Mouse (Mus musculus) hindbrain, embryonic 16.5 days (tissue): ENCODE measurements around the gene Dupd1. TPM values are rescaled to one million over a fixed set of nuclear protein-coding genes. Genes with fewer than 3 reads are reported as not detected.

Experiments
- ATAC-seq: fragments of 200-750 bp; cut with Nextera tagmentation; 2 replicates; pipeline ENCODE4 v1.8.0; 2017; ENCODE audit warnings: moderate TSS enrichment, moderate library complexity
- H3K27ac ChIP-seq: fragments of 300-500 bp; sonication (generic); 2 replicates; pipeline ENCODE4 v1.5.1; 2014; ENCODE audit warnings: low read depth, mild to moderate bottlenecking, control low read depth, low read length, moderate library complexity
- H3K27me3 ChIP-seq: fragments of 300-500 bp; sonication (generic); replicated peaks from 2 replicates; pipeline ENCODE4 v1.6.1; 2014; ENCODE audit warnings: low read length; ENCODE audit not compliant: control insufficient read depth, insufficient read depth
- H3K36me3 ChIP-seq: fragments of 300-500 bp; sonication (generic); 2 replicates; pipeline ENCODE4 v1.6.1; 2014; ENCODE audit warnings: mild to moderate bottlenecking, low read length, moderate library complexity, mixed read lengths; ENCODE audit not compliant: control insufficient read depth, insufficient read depth
- H3K4me1 ChIP-seq: fragments of 300-500 bp; sonication (generic); 2 replicates; pipeline ENCODE4 v1.6.1; 2014; ENCODE audit warnings: low read depth, low read length; ENCODE audit not compliant: control insufficient read depth, insufficient read depth
- H3K4me2 ChIP-seq: fragments of 300-500 bp; sonication (generic); 2 replicates; pipeline ENCODE4 v1.6.1; 2014; ENCODE audit warnings: mild to moderate bottlenecking, low read length, control low read depth, moderate library complexity
- H3K4me3 ChIP-seq: fragments of 300-500 bp; sonication (generic); 2 replicates; pipeline ENCODE4 v1.5.1; 2014; ENCODE audit warnings: mild to moderate bottlenecking, low read length, control low read depth, moderate library complexity
- H3K9ac ChIP-seq: fragments of 300-500 bp; sonication (generic); 2 replicates; pipeline ENCODE4 v1.6.1; 2014; ENCODE audit warnings: low read depth, mild to moderate bottlenecking, control low read depth, low read length, moderate library complexity
- H3K9me3 ChIP-seq: fragments of 300-500 bp; sonication (generic); 2 replicates; pipeline ENCODE4 v1.6.1; 2014; ENCODE audit warnings: mild to moderate bottlenecking, low read length, moderate library complexity; ENCODE audit not compliant: control insufficient read depth
- WGBS: fragments of 180-500 bp; shearing (Covaris S2); extraction: QIAGEN DNeasy Blood & Tissue Kit; methylation state at CpG from one replicate; pipeline ENCODE4 v1.1.7; 2014; 5-methylcytosine and 5-hydroxymethylcytosine counted together
- polyA plus RNA-seq: library from polyadenylated mRNA; unstranded; fragments of >200 nt; fragmentation: Nextera tagmentation; extraction: Ambion mirVana; gene quantifications from 2 replicates; pipeline ENCODE4 v1.2.1, GENCODE M21; 2015

Gene Dupd1
- polyA plus RNA-seq, result 0.14 TPM in 1 of 2 replicates, not detected in the other

DNA sequence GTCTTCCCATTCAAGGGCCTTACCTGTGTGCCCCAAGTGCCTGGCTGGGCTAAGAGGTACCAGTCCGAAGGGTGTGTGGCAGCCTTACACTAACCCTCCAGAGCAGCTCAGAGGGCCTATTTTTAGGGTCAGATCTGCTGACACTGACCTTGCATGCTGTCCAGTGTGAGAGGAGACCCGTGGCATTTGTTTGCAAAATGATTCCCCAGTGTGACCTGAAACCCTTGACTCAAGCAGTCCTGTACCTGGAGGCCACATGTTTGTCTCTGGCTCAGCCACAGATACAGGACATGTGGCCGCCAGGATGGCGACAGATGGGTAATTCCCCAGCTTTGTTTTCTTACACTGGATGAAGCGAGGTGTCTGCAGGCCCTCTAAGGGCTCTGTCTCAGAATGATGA lies at the start of gene Dupd1:
Gene Dupd1, minus strand, starts transcription at position 91 of the 400 bp plus-strand sequence.
- 63% methylated on average over 5 of the region's 5 CpGs for WGBS
- no peak within 1 kb of the TSS for H3K4me2 ChIP-seq
- no peak for ATAC-seq
- H3K9me3 ChIP-seq, result no peaks in the 10 kb centered on the region
- H3K9ac ChIP-seq, result no peak within 1 kb of the TSS
- H3K27me3 ChIP-seq, result no peaks in the 10 kb centered on the region
- H3K4me3 ChIP-seq, result no peak within 1 kb of the TSS
- H3K36me3 ChIP-seq, result no peaks in the 10 kb centered on the region
- no peaks in the 10 kb centered on the region for H3K4me1 ChIP-seq
- H3K27ac ChIP-seq, result no peak within 1 kb of the TSS

GRCm38 (mm10) chr14:21763736-21764135 lies 49.4 kb upstream of the Dupd1 start:
- no peak for ATAC-seq
- no peaks in the 10 kb centered on the region for H3K27me3 ChIP-seq
- 92% methylated on average over 3 of the region's 3 CpGs for WGBS
- no peak overlapping the region for H3K4me2 ChIP-seq
- H3K9me3 ChIP-seq, result no peaks in the 10 kb centered on the region
- no peak overlapping the region for H3K27ac ChIP-seq
- H3K9ac ChIP-seq, result no peak overlapping the region
- H3K4me1 ChIP-seq, result no peaks in the 10 kb centered on the region; the same call in 1 of the 2 replicates
- no peaks in the 10 kb centered on the region for H3K36me3 ChIP-seq
- no peak overlapping the region for H3K4me3 ChIP-seq

GRCm38 (mm10) chr14:21761560-21761959 lies 47.2 kb upstream of the Dupd1 start:
- ATAC-seq, result no peak
- H3K27me3 ChIP-seq, result no peaks in the 10 kb centered on the region
- H3K4me3 ChIP-seq, result no peak overlapping the region
- no peak overlapping the region for H3K27ac ChIP-seq
- H3K4me1 ChIP-seq, result no peaks in the 10 kb centered on the region
- no peak overlapping the region for H3K9ac ChIP-seq
- H3K9me3 ChIP-seq, result no peaks in the 10 kb centered on the region
- WGBS, result 89% methylated on average over 9 of the region's 9 CpGs
- no peak overlapping the region for H3K4me2 ChIP-seq
- H3K36me3 ChIP-seq, result no peaks in the 10 kb centered on the region

DNA sequence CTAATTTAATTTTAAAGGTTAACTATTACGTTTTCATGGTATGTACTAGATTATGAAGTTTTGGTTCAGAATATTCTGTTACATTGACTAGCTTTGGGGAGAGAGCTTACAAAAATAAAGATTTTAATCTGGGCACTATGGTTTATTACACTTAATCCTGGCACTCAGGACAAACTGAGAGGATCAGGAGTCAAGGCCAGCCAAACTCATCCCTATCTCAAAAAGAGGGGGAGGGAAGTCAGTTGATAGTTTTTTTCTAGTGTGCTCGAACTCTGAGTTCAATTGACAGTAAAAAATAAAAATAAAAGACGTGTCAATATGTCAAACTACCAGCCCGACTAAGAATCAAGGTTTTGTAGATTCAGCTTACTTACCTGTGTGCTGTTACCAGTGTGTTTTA lies 39.0 kb upstream of the Dupd1 start:
- H3K27me3 ChIP-seq, result no peaks in the 10 kb centered on the region
- peaks cover 16% of the 10 kb centered on the region for H3K4me1 ChIP-seq
- no peak overlapping the region for H3K4me2 ChIP-seq
- no peak for ATAC-seq
- no peaks in the 10 kb centered on the region for H3K9me3 ChIP-seq
- 86% methylated on average over 4 of the region's 4 CpGs for WGBS
- no peaks in the 10 kb centered on the region for H3K36me3 ChIP-seq
- no peak overlapping the region for H3K9ac ChIP-seq
- H3K27ac ChIP-seq, result no peak overlapping the region
- no peak overlapping the region for H3K4me3 ChIP-seq

DNA sequence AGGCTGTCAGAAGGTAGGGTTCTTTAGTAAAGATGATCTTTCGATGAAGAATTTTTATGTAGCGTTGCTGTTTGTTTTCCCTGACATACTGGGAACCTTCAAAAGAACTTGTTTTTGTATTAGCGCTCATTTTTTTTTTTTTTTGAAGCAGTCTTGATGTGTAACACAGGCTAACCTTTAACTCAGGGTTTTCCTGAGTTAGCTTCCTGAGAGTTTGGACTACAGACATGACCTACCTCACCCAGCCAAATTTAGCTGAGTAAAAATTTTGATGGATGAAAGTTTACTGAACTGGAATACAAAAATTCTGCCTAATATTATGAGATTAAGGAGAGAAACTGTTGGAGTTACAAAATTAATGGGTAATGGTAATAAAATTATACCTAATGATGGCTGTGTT lies 38.0 kb upstream of the Dupd1 start:
- Histone ChIP-seq H3K9ac (no peak overlapping the region), H3K4me3 (no peak overlapping the region)
- 93% methylated on average over 3 of the region's 3 CpGs for WGBS

GRCm38 (mm10) chr14:21750881-21751542 lies 36.6 kb upstream of the Dupd1 start, which contains the start of gene Dusp13:
Gene Dusp13 (minus strand): TSS chr14:21751181.
- ATAC-seq, result peak; percentile 69
- peaks cover 16% of the 10 kb centered on the region for H3K4me1 ChIP-seq
- H3K27ac ChIP-seq, result peak within 1 kb of the TSS; percentile 92
- no peaks in the 10 kb centered on the region for H3K36me3 ChIP-seq
- H3K4me2 ChIP-seq, result peak within 1 kb of the TSS; percentile 73
- H3K4me3 ChIP-seq, result peak within 1 kb of the TSS; percentile 100
- WGBS, result under 1% methylated on average over 26 of the region's 26 CpGs
- H3K27me3 ChIP-seq, result no peaks in the 10 kb centered on the region
- H3K9me3 ChIP-seq, result no peaks in the 10 kb centered on the region
- peak within 1 kb of the TSS; percentile 93 for H3K9ac ChIP-seq

More for the DNA sequence above, 38.0 kb upstream of the Dupd1 start:
- H3K27ac ChIP-seq, result no peak overlapping the region
- ATAC-seq, result no peak
- H3K4me1 ChIP-seq, result peaks cover 16% of the 10 kb centered on the region
- no peaks in the 10 kb centered on the region for H3K36me3 ChIP-seq
- no peaks in the 10 kb centered on the region for H3K9me3 ChIP-seq
- H3K4me2 ChIP-seq, result peak overlapping the region; percentile 73
- no peaks in the 10 kb centered on the region for H3K27me3 ChIP-seq

DNA sequence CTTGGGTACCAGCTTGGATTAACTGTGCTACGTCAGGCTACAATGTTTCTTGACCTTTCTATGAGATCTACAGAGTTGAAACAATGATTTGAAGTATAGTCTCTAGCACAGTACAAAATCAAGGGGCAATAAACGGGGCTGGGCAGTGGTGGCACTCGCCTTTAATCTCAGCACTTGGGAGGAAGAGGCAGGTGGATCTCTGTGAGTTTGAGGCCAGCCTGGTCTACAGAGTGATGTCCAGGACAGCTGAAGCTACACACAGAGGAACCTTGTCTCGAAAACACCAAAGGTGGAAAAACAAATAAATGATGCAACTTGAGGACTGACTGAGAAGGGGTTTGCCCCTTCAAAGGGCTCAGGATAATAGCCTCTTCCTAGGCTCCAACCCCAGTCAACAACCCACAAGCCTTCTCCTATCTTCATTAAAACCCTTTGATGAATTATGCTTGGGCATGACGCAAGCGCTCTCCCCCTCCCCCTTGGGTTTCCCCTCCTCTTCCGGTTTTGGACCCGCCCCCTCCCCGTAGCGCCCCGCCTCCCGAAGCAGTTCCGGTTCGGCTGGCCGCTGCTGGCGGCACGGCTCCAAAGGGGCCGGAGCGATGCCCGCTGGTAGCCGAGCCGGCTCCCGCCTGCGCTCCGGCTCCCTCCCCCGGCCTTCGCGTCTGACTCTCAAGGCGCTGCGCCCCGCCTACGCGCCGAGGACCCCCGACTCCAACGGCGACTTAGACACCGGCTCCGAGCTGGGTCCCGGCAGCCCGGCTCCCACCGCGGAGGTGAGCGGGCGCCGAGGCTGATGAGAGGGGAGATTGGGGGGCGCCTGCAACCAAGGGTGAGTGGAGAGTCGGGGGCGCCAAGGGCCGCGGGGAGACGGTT lies 35.9 kb upstream of the Dupd1 start, which contains the start of gene Samd8:
Gene Samd8, plus strand, starts transcription at position 524 of the 873 bp plus-strand sequence.
- Histone ChIP-seq H3K4me1 (peaks cover 16% of the 10 kb centered on the region), H3K4me2 (peak within 1 kb of the TSS; percentile 73), H3K36me3 (no peaks in the 10 kb centered on the region), H3K9me3 (no peaks in the 10 kb centered on the region), H3K4me3 (peak within 1 kb of the TSS; percentile 100), H3K9ac (peak within 1 kb of the TSS; percentile 93), H3K27ac (peak within 1 kb of the TSS; percentile 92), H3K27me3 (no peaks in the 10 kb centered on the region)
- peak; percentile 89 for ATAC-seq
- WGBS, result 6% methylated on average over 52 of the region's 52 CpGs

DNA sequence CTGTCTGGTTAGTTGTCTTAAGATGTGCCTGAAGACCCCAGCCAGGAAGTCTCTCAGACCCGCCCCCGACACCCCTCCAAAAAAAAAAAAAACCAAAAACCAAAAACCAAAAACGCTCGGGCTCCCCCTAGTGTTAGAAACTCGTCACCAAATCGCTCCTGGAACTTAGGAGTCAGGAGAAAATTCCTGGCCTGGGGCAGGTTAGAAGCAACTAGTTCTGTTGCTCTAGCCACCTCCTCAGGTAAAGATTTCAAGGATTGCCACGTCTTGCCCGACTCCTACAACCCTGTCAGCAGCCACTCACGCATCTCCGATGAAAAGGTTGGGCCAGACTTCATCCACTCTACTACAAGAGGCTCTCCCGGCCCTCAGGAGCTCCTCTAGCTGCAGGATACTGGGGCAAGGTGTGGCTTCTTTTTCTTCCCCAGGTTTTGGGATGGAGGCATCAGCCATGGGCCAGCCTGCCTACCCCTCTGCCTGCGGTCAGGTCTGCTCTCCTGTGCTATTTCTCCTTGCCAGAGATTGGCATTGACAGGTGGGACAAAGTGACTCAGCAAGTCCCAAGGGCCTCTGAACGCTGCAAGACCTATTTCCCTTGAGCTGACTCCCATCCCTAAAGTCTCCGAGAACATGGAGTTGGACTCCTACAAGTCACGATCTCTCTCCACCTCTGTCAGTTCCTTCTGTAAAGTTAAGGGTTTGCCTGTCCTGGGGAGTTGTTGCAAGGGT lies 33.9 kb upstream of the Dupd1 start:
- no peak overlapping the region for H3K9ac ChIP-seq
- peaks cover 16% of the 10 kb centered on the region for H3K4me1 ChIP-seq
- H3K4me2 ChIP-seq, result no peak overlapping the region
- no peak overlapping the region for H3K27ac ChIP-seq
- WGBS, result 44% methylated on average over 15 of the region's 15 CpGs
- H3K36me3 ChIP-seq, result no peaks in the 10 kb centered on the region
- H3K27me3 ChIP-seq, result no peaks in the 10 kb centered on the region
- H3K4me3 ChIP-seq, result no peak overlapping the region
- ATAC-seq, result no peak
- H3K9me3 ChIP-seq, result no peaks in the 10 kb centered on the region
